Mouse (Mus musculus): ENCODE measurements around the gene Rora. TPM values are rescaled to one million over a fixed set of nuclear protein-coding genes. Genes with fewer than 3 reads are reported as not detected.
A peak's percentile ranks its signal among the peaks of the same experiment; 100 is the strongest.

Rora gene
- polyA plus RNA-seq, 1 experiment from 2014 or later = 43.6 TPM

- no peak overlapping the region for H3K27ac ChIP-seq (ENCODE audit: low read length)
- no peaks in the 10 kb centered on the region for H3K9me3 ChIP-seq (replicated peaks; ENCODE audit: control insufficient read depth, low read length, poor library complexity, severe bottlenecking)
- no peak for ATAC-seq
- 50% methylated on average over 7 of the region's 7 CpGs for WGBS
- H3K4me1 ChIP-seq (ENCODE audit: control insufficient read depth, insufficient read depth, low read length) = peaks cover 3% of the 10 kb centered on the region
- peak overlapping the region; percentile 0; the same call in 1 of the 2 replicates for H3K4me3 ChIP-seq (ENCODE audit: low read depth, low read length)
- H3K4me2 ChIP-seq (ENCODE audit: low read length) = peak overlapping the region; percentile 49
- H3K9ac ChIP-seq (ENCODE audit: low read depth, low read length) = 0 out of 2 replicates have a peak overlapping the region, but pooled peaks have one; percentile 13
- no peaks in the 10 kb centered on the region for H3K27me3 ChIP-seq (ENCODE audit: control insufficient read depth, insufficient read depth, low read depth, low read length)
- H3K36me3 ChIP-seq (ENCODE audit: control insufficient read depth, insufficient read depth, low read length) = no peaks in the 10 kb centered on the region
Observed at GRCm38 (mm10) chr9:69125787-69126161, 472.2 kb downstream of the Rora start.

GRCm38 (mm10) chr9:69126595-69126994 lies 473.0 kb downstream of the Rora start:
- Histone ChIP-seq H3K4me1 (ENCODE audit: control insufficient read depth, insufficient read depth, low read length) (peaks cover 3% of the 10 kb centered on the region), H3K36me3 (ENCODE audit: control insufficient read depth, insufficient read depth, low read length) (no peaks in the 10 kb centered on the region), H3K27me3 (ENCODE audit: control insufficient read depth, insufficient read depth, low read depth, low read length) (no peaks in the 10 kb centered on the region), H3K9ac (ENCODE audit: low read depth, low read length) (no peak overlapping the region), H3K9me3 (replicated peaks; ENCODE audit: control insufficient read depth, low read length, poor library complexity, severe bottlenecking) (no peaks in the 10 kb centered on the region), H3K4me3 (ENCODE audit: low read depth, low read length) (no peak overlapping the region), H3K27ac (ENCODE audit: low read length) (no peak overlapping the region), H3K4me2 (ENCODE audit: low read length) (no peak overlapping the region)
- ATAC-seq = no peak
- 93% methylated on average over 2 of the region's 2 CpGs for WGBS

GRCm38 (mm10) chr9:69128335-69128734 lies 474.7 kb downstream of the Rora start:
- no peaks in the 10 kb centered on the region for H3K27me3 ChIP-seq (ENCODE audit: control insufficient read depth, insufficient read depth, low read depth, low read length)
- H3K27ac ChIP-seq (ENCODE audit: low read length) = no peak overlapping the region
- 87% methylated on average over 6 of the region's 6 CpGs for WGBS
- no peak overlapping the region for H3K4me3 ChIP-seq (ENCODE audit: low read depth, low read length)
- no peaks in the 10 kb centered on the region for H3K36me3 ChIP-seq (ENCODE audit: control insufficient read depth, insufficient read depth, low read length)
- H3K4me2 ChIP-seq (ENCODE audit: low read length) = no peak overlapping the region
- H3K9me3 ChIP-seq (replicated peaks; ENCODE audit: control insufficient read depth, low read length, poor library complexity, severe bottlenecking) = no peaks in the 10 kb centered on the region
- no peak for ATAC-seq
- no peak overlapping the region for H3K9ac ChIP-seq (ENCODE audit: low read depth, low read length)
- peaks cover 3% of the 10 kb centered on the region; the same call in 1 of the 2 replicates for H3K4me1 ChIP-seq (ENCODE audit: control insufficient read depth, insufficient read depth, low read length)

GRCm38 (mm10) chr9:69132995-69133394 lies 479.4 kb downstream of the Rora start:
- Histone ChIP-seq H3K4me2 (ENCODE audit: low read length) (no peak overlapping the region), H3K27me3 (ENCODE audit: control insufficient read depth, insufficient read depth, low read depth, low read length) (no peaks in the 10 kb centered on the region), H3K4me3 (ENCODE audit: low read depth, low read length) (no peak overlapping the region), H3K9ac (ENCODE audit: low read depth, low read length) (no peak overlapping the region), H3K36me3 (ENCODE audit: control insufficient read depth, insufficient read depth, low read length) (no peaks in the 10 kb centered on the region), H3K9me3 (replicated peaks; ENCODE audit: control insufficient read depth, low read length, poor library complexity, severe bottlenecking) (no peaks in the 10 kb centered on the region), H3K27ac (ENCODE audit: low read length) (no peak overlapping the region), H3K4me1 (ENCODE audit: control insufficient read depth, insufficient read depth, low read length) (no peaks in the 10 kb centered on the region)
- ATAC-seq = no peak
- whole genome bisulfite sequencing = 81% methylated on average over 6 of the region's 6 CpGs

GRCm38 (mm10) chr9:69133696-69134095 lies 480.1 kb downstream of the Rora start:
- Histone ChIP-seq H3K9me3 (replicated peaks; ENCODE audit: control insufficient read depth, low read length, poor library complexity, severe bottlenecking) (no peaks in the 10 kb centered on the region), H3K4me2 (ENCODE audit: low read length) (no peak overlapping the region), H3K9ac (ENCODE audit: low read depth, low read length) (no peak overlapping the region), H3K36me3 (ENCODE audit: control insufficient read depth, insufficient read depth, low read length) (no peaks in the 10 kb centered on the region), H3K4me3 (ENCODE audit: low read depth, low read length) (no peak overlapping the region), H3K4me1 (ENCODE audit: control insufficient read depth, insufficient read depth, low read length) (no peaks in the 10 kb centered on the region), H3K27me3 (ENCODE audit: control insufficient read depth, insufficient read depth, low read depth, low read length) (no peaks in the 10 kb centered on the region), H3K27ac (ENCODE audit: low read length) (no peak overlapping the region)
- no peak for ATAC-seq
- WGBS = 85% methylated on average over 7 of the region's 7 CpGs

- Histone ChIP-seq H3K9ac (ENCODE audit: low read depth, low read length) (no peak overlapping the region), H3K27ac (ENCODE audit: low read length) (no peak overlapping the region), H3K4me1 (ENCODE audit: control insufficient read depth, insufficient read depth, low read length) (no peaks in the 10 kb centered on the region), H3K36me3 (ENCODE audit: control insufficient read depth, insufficient read depth, low read length) (no peaks in the 10 kb centered on the region), H3K27me3 (ENCODE audit: control insufficient read depth, insufficient read depth, low read depth, low read length) (no peaks in the 10 kb centered on the region), H3K4me2 (ENCODE audit: low read length) (no peak overlapping the region), H3K4me3 (ENCODE audit: low read depth, low read length) (no peak overlapping the region), H3K9me3 (replicated peaks; ENCODE audit: control insufficient read depth, low read length, poor library complexity, severe bottlenecking) (no peaks in the 10 kb centered on the region)
- WGBS = 83% methylated on average over 9 of the region's 9 CpGs
- ATAC-seq = no peak
Observed at GRCm38 (mm10) chr9:69134604-69135003, 481.0 kb downstream of the Rora start.

- WGBS = 92% methylated on average over 5 of the region's 5 CpGs
- no peak for ATAC-seq
Observed at GRCm38 (mm10) chr9:69136821-69137220, 483.2 kb downstream of the Rora start.

GRCm38 (mm10) chr9:69137398-69137797 lies 483.8 kb downstream of the Rora start:
- Histone ChIP-seq H3K4me2 (ENCODE audit: low read length) (no peak overlapping the region), H3K9me3 (replicated peaks; ENCODE audit: control insufficient read depth, low read length, poor library complexity, severe bottlenecking) (no peaks in the 10 kb centered on the region), H3K27me3 (ENCODE audit: control insufficient read depth, insufficient read depth, low read depth, low read length) (no peaks in the 10 kb centered on the region), H3K27ac (ENCODE audit: low read length) (no peak overlapping the region), H3K4me1 (ENCODE audit: control insufficient read depth, insufficient read depth, low read length) (no peaks in the 10 kb centered on the region), H3K9ac (ENCODE audit: low read depth, low read length) (no peak overlapping the region), H3K36me3 (ENCODE audit: control insufficient read depth, insufficient read depth, low read length) (no peaks in the 10 kb centered on the region), H3K4me3 (ENCODE audit: low read depth, low read length) (no peak overlapping the region)
- ATAC-seq = no peak
- 45% methylated on average over 10 of the region's 10 CpGs for WGBS

More at GRCm38 (mm10) chr9:69136821-69137220, 483.2 kb downstream of the Rora start:
- Histone ChIP-seq H3K4me2 (ENCODE audit: low read length) (no peak overlapping the region), H3K27ac (ENCODE audit: low read length) (no peak overlapping the region), H3K36me3 (ENCODE audit: control insufficient read depth, insufficient read depth, low read length) (no peaks in the 10 kb centered on the region), H3K27me3 (ENCODE audit: control insufficient read depth, insufficient read depth, low read depth, low read length) (no peaks in the 10 kb centered on the region), H3K4me3 (ENCODE audit: low read depth, low read length) (no peak overlapping the region), H3K4me1 (ENCODE audit: control insufficient read depth, insufficient read depth, low read length) (no peaks in the 10 kb centered on the region), H3K9ac (ENCODE audit: low read depth, low read length) (no peak overlapping the region), H3K9me3 (replicated peaks; ENCODE audit: control insufficient read depth, low read length, poor library complexity, severe bottlenecking) (no peaks in the 10 kb centered on the region)

GRCm38 (mm10) chr9:69140144-69140543 lies 486.6 kb downstream of the Rora start:
- WGBS = 66% methylated on average over 6 of the region's 6 CpGs

More at GRCm38 (mm10) chr9:69140144-69140543, 486.6 kb downstream of the Rora start:
- Histone ChIP-seq H3K4me3 (ENCODE audit: low read depth, low read length) (no peak overlapping the region), H3K9ac (ENCODE audit: low read depth, low read length) (no peak overlapping the region), H3K4me1 (ENCODE audit: control insufficient read depth, insufficient read depth, low read length) (no peaks in the 10 kb centered on the region), H3K27me3 (ENCODE audit: control insufficient read depth, insufficient read depth, low read depth, low read length) (no peaks in the 10 kb centered on the region), H3K27ac (ENCODE audit: low read length) (no peak overlapping the region), H3K4me2 (ENCODE audit: low read length) (no peak overlapping the region), H3K36me3 (ENCODE audit: control insufficient read depth, insufficient read depth, low read length) (no peaks in the 10 kb centered on the region), H3K9me3 (replicated peaks; ENCODE audit: control insufficient read depth, low read length, poor library complexity, severe bottlenecking) (no peaks in the 10 kb centered on the region)
- no peak for ATAC-seq
